ENCODE assay signal across 9 mouse cellular contexts in genomic region chr16:18195068-18195467, GRCm38 (mm10). TPM values are rescaled to one million over a fixed set of nuclear protein-coding genes. Genes with fewer than 3 reads are reported as not detected.
A peak's percentile ranks its signal among the peaks of the same experiment; 100 is the strongest.
DNase-seq lines count a peak whose midpoint lies in the region; ATAC-seq and TF ChIP-seq lines count a peak whose summit lies in the region.
"Had no signal": no experiment of that assay in that cellular context is flagged by ENCODE, and none has a peak within 500 bp of the region (broad histone marks: within the 10 kb centered on the region; RNA-seq: fewer than 3 reads in every experiment).

No protein-coding gene starts in this region.

- H3K4me3 ChIP-seq in lung, adult 2 months (replicated peaks; ENCODE audit: extremely low read depth, low read depth, low read length), result no peak overlapping the region
- no peak overlapping the region for H3K4me3 ChIP-seq in limb, embryonic 10.5 days

- peak overlapping the region; percentile 61; the same call in 1 of the 2 replicates for H3K27ac ChIP-seq in limb, embryonic 10.5 days

- no peaks in the 10 kb centered on the region for H3K9me3 ChIP-seq in limb, embryonic 10.5 days (replicated peaks)

- no peaks in the 10 kb centered on the region for H3K4me1 ChIP-seq in lung, adult 2 months (ENCODE audit: control insufficient read depth, insufficient read depth, low read length)
- peaks cover 68% of the 10 kb centered on the region for H3K4me1 ChIP-seq in limb, embryonic 10.5 days

- ATAC-seq in erythroblast, adult 5-6 weeks (replicated peaks; ENCODE audit: low FRiP score, poor library complexity, severe bottlenecking), result no peak

- H3K27me3 ChIP-seq in limb, embryonic 10.5 days (ENCODE audit: low read depth, poor library complexity, severe bottlenecking), result peaks cover 63% of the 10 kb centered on the region

- WGBS in lung, adult 2 months, result 42% methylated on average over 5 of the region's 5 CpGs
- WGBS in limb, embryonic 10.5 days, result 56% methylated on average over 5 of the region's 5 CpGs

- intact Hi-C loops in gastrocnemius, postnatal 14 days (cut with DNase I; ENCODE audit: low total_unique reads), result no loop called here

- DNase-seq in lung, adult 18-20 months, result peak; percentile 19 to 29
- no peak for DNase-seq in lung, adult 2 months
- DNase-seq in R1 (ENCODE audit: low read depth, low spot score), result peak; percentile 18
- DNase-seq in gastrocnemius, postnatal 14 days, result peak; percentile 32
- no peak for DNase-seq in limb, embryonic 10.5 days (ENCODE audit: low spot score)
- DNase-seq in adrenal gland, adult 8-10 months, result no peak
- no peak for DNase-seq in testis, postnatal 14 days (ENCODE audit: low spot score)

- TF ChIP-seq POLR2A in lung, adult 2 months (IDR thresholded peaks at IDR 0.05; ENCODE audit: borderline replicate concordance, extremely low read depth, low read depth, low read length), result no peak

- no peak for TF ChIP-seq CTCF in lung, adult 2 months (IDR thresholded peaks at IDR 0.05; ENCODE audit: insufficient read depth, low read length)

- H3K36me3 ChIP-seq in limb, embryonic 10.5 days, result no peaks in the 10 kb centered on the region

RNA-seq across cellular contexts. Expression of gene Ccdc188, which starts 22.6 kb away (rescaled TPM):
- not detected in 2 replicates for polyA plus RNA-seq in lung, adult 2 months (2012; rRNA removed)
- total RNA-seq in gastrocnemius, postnatal 14 days (2021), result not detected
- not detected in 2 replicates for polyA plus RNA-seq in limb, embryonic 10.5 days (2016; fragmentation: Nextera tagmentation; extraction: Ambion mirVana)
- not detected in 2 replicates for total RNA-seq in erythroblast, adult 5-6 weeks (2015; ENCODE audit: low replicate concordance)
- total RNA-seq in erythroblast, adult 5-6 weeks (2017; ENCODE audit: low replicate concordance), result not detected in 2 replicates
- not detected for total RNA-seq in adrenal gland, adult 8-10 months (2022)
- polyA plus RNA-seq: limb, embryonic 11.5 days had no signal

RNA-seq across cellular contexts. Expression of gene Zdhhc8, which starts 39.9 kb away (rescaled TPM):
- polyA plus RNA-seq in lung, adult 2 months (2012; rRNA removed), result 98.7 and 124 TPM in 2 replicates
- total RNA-seq in gastrocnemius, postnatal 14 days (2021), result 10 to 100 TPM; 20.3 to 21.7 TPM
- polyA plus RNA-seq in limb, embryonic 10.5 days (2016; fragmentation: Nextera tagmentation; extraction: Ambion mirVana), result 14.1 and 16.7 TPM in 2 replicates
- 1.5 and 3.1 TPM in 2 replicates for total RNA-seq in erythroblast, adult 5-6 weeks (2015; ENCODE audit: low replicate concordance)
- total RNA-seq in erythroblast, adult 5-6 weeks (2017; ENCODE audit: low replicate concordance), result 0.26 and 0.56 TPM in 2 replicates
- total RNA-seq in adrenal gland, adult 8-10 months (2022), result 10 to 100 TPM; 20.5 to 33.0 (median 27.2) TPM

RNA-seq across cellular contexts. Expression of gene Trmt2a, which starts 53.4 kb away (rescaled TPM):
- 41.9 and 55.2 TPM in 2 replicates for polyA plus RNA-seq in lung, adult 2 months (2012; rRNA removed)
- 10 to 100 TPM; 12.1 to 12.7 TPM for total RNA-seq in gastrocnemius, postnatal 14 days (2021)
- polyA plus RNA-seq in limb, embryonic 10.5 days (2016; fragmentation: Nextera tagmentation; extraction: Ambion mirVana), result 118 and 122 TPM in 2 replicates
- total RNA-seq in erythroblast, adult 5-6 weeks (2015; ENCODE audit: low replicate concordance), result 20.9 and 48.0 TPM in 2 replicates
- 16.4 and 19.1 TPM in 2 replicates for total RNA-seq in erythroblast, adult 5-6 weeks (2017; ENCODE audit: low replicate concordance)
- 10 to 100 TPM; 49.8 to 66.4 (median 59.1) TPM for total RNA-seq in adrenal gland, adult 8-10 months (2022)

RNA-seq across cellular contexts. Expression of gene Ranbp1, which starts 53.5 kb away (rescaled TPM):
- 31.5 and 34.8 TPM in 2 replicates for polyA plus RNA-seq in lung, adult 2 months (2012; rRNA removed)
- 10 to 100 TPM; 28.7 to 42.6 TPM for total RNA-seq in gastrocnemius, postnatal 14 days (2021)
- 1,185 and 1,368 TPM in 2 replicates for polyA plus RNA-seq in limb, embryonic 10.5 days (2016; fragmentation: Nextera tagmentation; extraction: Ambion mirVana)
- 74.6 and 96.3 TPM in 2 replicates for total RNA-seq in erythroblast, adult 5-6 weeks (2015; ENCODE audit: low replicate concordance)
- total RNA-seq in erythroblast, adult 5-6 weeks (2017; ENCODE audit: low replicate concordance), result 83.7 and 90.7 TPM in 2 replicates
- total RNA-seq in adrenal gland, adult 8-10 months (2022), result 100 to 1,000 TPM in 3 of 4 experiments, 10 to 100 TPM in 1; 98.7 to 146 (median 114) TPM

Comparison
In these comparisons a context has a peak if more than half of its experiments do, and no peak if none do; other contexts are left out.
1. DNase-seq: peak in lung, adult 18-20 months (2 of 2), R1 (single experiment) and gastrocnemius, postnatal 14 days (single experiment); none in lung, adult 2 months (single experiment), limb, embryonic 10.5 days (single experiment), adrenal gland, adult 8-10 months (single experiment) and testis, postnatal 14 days (single experiment).
2. RNA of gene Zdhhc8, which starts 39.9 kb away (total RNA-seq): 20.5 to 33.0 TPM in adrenal gland, adult 8-10 months and 20.3 to 21.7 TPM in gastrocnemius, postnatal 14 days; 0.26 to 3.1 TPM in erythroblast, adult 5-6 weeks; every median in the first group is over 4 times any median in the second.